Comparison of ENCODE assay signal across 8 mouse cellular contexts in the genomic region with DNA sequence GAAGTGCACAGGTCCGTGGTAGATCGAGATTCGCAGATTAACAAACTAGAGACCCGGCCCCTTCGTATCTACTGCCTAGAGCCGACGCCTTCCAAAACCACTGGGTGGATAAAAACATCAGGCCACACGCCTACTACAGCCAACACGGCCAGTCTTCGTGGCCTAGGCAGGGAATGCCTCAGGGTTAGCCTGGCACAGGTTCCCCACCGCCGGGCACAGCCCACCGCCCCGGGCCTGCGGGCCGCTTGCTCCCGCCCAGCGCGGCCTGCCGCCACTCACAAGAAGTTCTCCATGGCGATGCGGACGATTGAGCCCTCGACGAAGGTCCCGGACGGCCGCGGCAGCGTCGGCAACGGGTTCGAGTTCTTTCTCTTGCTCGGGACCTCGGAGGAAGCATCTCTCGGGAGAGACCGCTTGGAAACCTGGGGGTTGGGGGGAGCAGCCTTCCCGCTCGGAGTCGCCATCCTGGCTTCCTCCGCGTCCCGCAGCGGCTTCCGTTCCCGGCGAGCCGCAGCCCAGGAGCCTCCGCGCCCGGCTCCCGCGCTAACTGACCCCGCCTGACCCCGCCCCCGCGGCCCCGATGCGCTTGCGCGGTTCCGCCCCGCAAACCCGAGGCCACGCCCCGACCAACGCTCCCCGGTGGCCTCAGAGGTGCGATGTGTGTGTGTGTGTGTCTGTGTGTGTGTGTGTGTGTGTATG. TPM values are rescaled to one million over a fixed set of nuclear protein-coding genes. Genes with fewer than 3 reads are reported as not detected.
A peak's percentile ranks its signal among the peaks of the same experiment; 100 is the strongest.
DNase-seq lines count a peak whose midpoint lies in the region; ATAC-seq and TF ChIP-seq lines count a peak whose summit lies in the region.

Smc5 (minus strand) TSS at position 543 of the 699 bp plus-strand sequence.

- H3K27ac ChIP-seq in ES-E14 (ENCODE audit: insufficient read depth, low read depth, low read length, poor library complexity, severe bottlenecking) = 0 out of 2 replicates have a peak within 1 kb of the TSS, but pooled peaks have one; percentile 11
- 0 out of 2 replicates have a peak within 1 kb of the TSS, but pooled peaks have one; percentile 44 for H3K27ac ChIP-seq in forebrain, embryonic 14.5 days (ENCODE audit: low read depth, low read length)
- H3K27ac ChIP-seq in liver, postnatal 0 days (ENCODE audit: low read depth) = peak within 1 kb of the TSS; percentile 53
- H3K27ac ChIP-seq in neural tube, embryonic 13.5 days (replicated peaks) = peak within 1 kb of the TSS; percentile 77

- in situ Hi-C loops in ES-E14 (cut with MboI; ENCODE audit: low sequenced_read_pairs in 2 of 2, unreplicated experiment in 2 of 2) = no loop called here

- DNase-seq in ES-E14 (ENCODE audit: low read depth, low spot score) = peak; percentile 65
- peak; percentile 89 for DNase-seq in cerebellum, adult 11 months
- DNase-seq in forebrain, embryonic 14.5 days (ENCODE audit: low spot score) = peak; percentile 83
- peak; percentile 95 to 96 for DNase-seq in heart, postnatal 14 days
- peak; percentile 86 for DNase-seq in layer of hippocampus, adult 11-12 months (ENCODE audit: low spot score)
- peak; percentile 96 for DNase-seq in liver, postnatal 0 days
- peak; percentile 41 for DNase-seq in telencephalon, adult 2 months (ENCODE audit: low read depth, low spot score)

- WGBS in forebrain, embryonic 14.5 days = under 1% methylated on average over 67 of the region's 69 CpGs
- under 1% methylated on average over 60 of the region's 69 CpGs for WGBS in liver, postnatal 0 days (ENCODE audit: insufficient replicate concordance)
- WGBS in neural tube, embryonic 13.5 days = under 1% methylated on average over 69 of the region's 69 CpGs

- peak; percentile 97 for ATAC-seq in forebrain, embryonic 14.5 days
- peak; percentile 98 for ATAC-seq in liver, postnatal 0 days
- ATAC-seq in neural tube, embryonic 13.5 days (ENCODE audit: low read depth) = peak; percentile 98

- TF ChIP-seq CTCF in liver, postnatal 0 days (IDR thresholded peaks at IDR 0.05; ENCODE audit: low read depth) = no peak

- H3K36me3 ChIP-seq in ES-E14 (ENCODE audit: control insufficient read depth, insufficient read depth, low read length, poor library complexity, severe bottlenecking) = peaks cover 2% of the 10 kb centered on the region; the same call in 1 of the 2 replicates
- H3K36me3 ChIP-seq in forebrain, embryonic 14.5 days (ENCODE audit: control insufficient read depth, insufficient read depth, low read length) = peaks cover 4% of the 10 kb centered on the region; the same call in 1 of the 2 replicates
- peaks cover 6% of the 10 kb centered on the region for H3K36me3 ChIP-seq in liver, postnatal 0 days (replicated peaks; ENCODE audit: insufficient read depth, low read length)
- peaks cover 3% of the 10 kb centered on the region for H3K36me3 ChIP-seq in neural tube, embryonic 13.5 days

- peak within 1 kb of the TSS; percentile 83 to 92 for H3K4me3 ChIP-seq in ES-E14 (ENCODE audit: insufficient read depth in 1 of 2, low read depth in 1 of 2, low read length in 2 of 2, poor library complexity in 1 of 2, severe bottlenecking in 1 of 2)
- H3K4me3 ChIP-seq in forebrain, embryonic 14.5 days (ENCODE audit: low read depth, low read length) = peak within 1 kb of the TSS; percentile 85
- peak within 1 kb of the TSS; percentile 69 for H3K4me3 ChIP-seq in liver, postnatal 0 days (ENCODE audit: low read depth, low read length)
- H3K4me3 ChIP-seq in neural tube, embryonic 13.5 days = peak within 1 kb of the TSS; percentile 88

- H3K4me1 ChIP-seq in ES-E14 (ENCODE audit: control insufficient read depth in 2 of 2, insufficient read depth in 2 of 2, low read length in 2 of 2, poor library complexity in 1 of 2) = peaks cover 4% of the 10 kb centered on the region in 2 experiments; a peak in 3 of 4 replicates
- H3K4me1 ChIP-seq in forebrain, embryonic 14.5 days (ENCODE audit: control insufficient read depth, insufficient read depth, low read length) = peaks cover 8% of the 10 kb centered on the region
- peaks cover 8% of the 10 kb centered on the region for H3K4me1 ChIP-seq in liver, postnatal 0 days (ENCODE audit: insufficient read depth)
- H3K4me1 ChIP-seq in neural tube, embryonic 13.5 days (replicated peaks) = peaks cover 17% of the 10 kb centered on the region

- TF ChIP-seq EP300 in liver, postnatal 0 days (IDR thresholded peaks at IDR 0.05; ENCODE audit: low read depth) = no peak

- intact Hi-C loops in heart, postnatal 14 days (cut with DNase I) = loop anchor here (10.0 kb wide), 1 partner anchor 251 kb away; no protein-coding TSS in a partner anchor

- H3K27me3 ChIP-seq in forebrain, embryonic 14.5 days (replicated peaks; ENCODE audit: control insufficient read depth, insufficient read depth, low read length) = no peaks in the 10 kb centered on the region
- no peaks in the 10 kb centered on the region for H3K27me3 ChIP-seq in liver, postnatal 0 days (ENCODE audit: insufficient read depth, low read length)
- no peaks in the 10 kb centered on the region for H3K27me3 ChIP-seq in neural tube, embryonic 13.5 days

- peak within 1 kb of the TSS; percentile 95 for H3K9ac ChIP-seq in ES-E14 (ENCODE audit: insufficient read depth, low read depth, low read length, poor library complexity, severe bottlenecking)
- peak within 1 kb of the TSS; percentile 89 for H3K9ac ChIP-seq in forebrain, embryonic 14.5 days (ENCODE audit: low read length)
- peak within 1 kb of the TSS; percentile 87 for H3K9ac ChIP-seq in liver, postnatal 0 days (replicated peaks)
- peak within 1 kb of the TSS; percentile 83 for H3K9ac ChIP-seq in neural tube, embryonic 13.5 days

- H3K4me2 ChIP-seq in forebrain, embryonic 14.5 days (ENCODE audit: low read length) = peak within 1 kb of the TSS; percentile 57
- peak within 1 kb of the TSS; percentile 85 for H3K4me2 ChIP-seq in liver, postnatal 0 days (ENCODE audit: low read depth, low read length)
- peak within 1 kb of the TSS; percentile 72 for H3K4me2 ChIP-seq in neural tube, embryonic 13.5 days

- H3K9me3 ChIP-seq in ES-E14 (ENCODE audit: control insufficient read depth, insufficient read depth, low read depth, low read length) = no peaks in the 10 kb centered on the region
- no peaks in the 10 kb centered on the region for H3K9me3 ChIP-seq in forebrain, embryonic 14.5 days (replicated peaks; ENCODE audit: control insufficient read depth, low read length)
- H3K9me3 ChIP-seq in liver, postnatal 0 days (ENCODE audit: low read length) = no peaks in the 10 kb centered on the region
- no peaks in the 10 kb centered on the region for H3K9me3 ChIP-seq in neural tube, embryonic 13.5 days

TF ChIP-seq in ES-E14, 5 proteins besides CTCF, POLR2A, EP300 and RAD21:
- TF ChIP-seq CHD2 (IDR thresholded peaks at IDR 0.05; ENCODE audit: low read depth, low read length) = no peak
- peak; percentile 72; the same call in 1 of the 2 replicates for TF ChIP-seq HCFC1 (IDR thresholded peaks at IDR 0.05; ENCODE audit: borderline replicate concordance, insufficient read depth, low read length)
- TF ChIP-seq ZNF384 (IDR thresholded peaks at IDR 0.05; ENCODE audit: low read depth, low read length) = no peak
- no peak for TF ChIP-seq MAFK (IDR thresholded peaks at IDR 0.05; ENCODE audit: insufficient read depth, low read depth, low read length)
- no peak for TF ChIP-seq ZC3H11A (IDR thresholded peaks at IDR 0.05; ENCODE audit: borderline replicate concordance, low read depth, low read length)
TF ChIP-seq in ES-E14: peak in this region for 1.

RNA-seq across cellular contexts. Expression of gene Smc5, which starts in this region (rescaled TPM):
- 39.7 and 57.8 TPM in 2 replicates for total RNA-seq in ES-E14 (2012; rRNA removed)
- 27.5 and 33.4 TPM in 2 replicates for polyA plus RNA-seq in forebrain, embryonic 14.5 days (2014; fragmentation: Nextera tagmentation; extraction: Ambion mirVana)
- total RNA-seq in heart, postnatal 14 days (2021) = 10 to 100 TPM; 20.6 to 23.9 TPM
- polyA plus RNA-seq in liver, postnatal 0 days (2015; fragmentation: Nextera tagmentation; extraction: Ambion mirVana) = 5.4 and 6.8 TPM in 2 replicates
- polyA plus RNA-seq in neural tube, embryonic 13.5 days (2015; fragmentation: Nextera tagmentation; extraction: Ambion mirVana) = 26.8 and 27.4 TPM in 2 replicates

Comparison
In these comparisons a context has a peak if more than half of its experiments do, and no peak if none do; other contexts are left out.
1. Peak in every context shown above with its lines: DNase-seq, ATAC-seq, H3K4me3 ChIP-seq and H3K27ac ChIP-seq.
2. DNase-seq: peak in every context shown above with its lines; median percentile 96 in liver, postnatal 0 days; 96 in heart, postnatal 14 days; 89 in cerebellum, adult 11 months; 86 in layer of hippocampus, adult 11-12 months; 83 in forebrain, embryonic 14.5 days; 65 in ES-E14; 41 in telencephalon, adult 2 months.
3. H3K27ac ChIP-seq: peak in every context shown above with its lines; median percentile 77 in neural tube, embryonic 13.5 days; 53 in liver, postnatal 0 days; 44 in forebrain, embryonic 14.5 days; 11 in ES-E14.